Mouse (Mus musculus) cortical plate, adult 2 months (tissue): ENCODE results near the gene Mapk10.
"Not testable (repeated sequence)": the region's sequence is repeated elsewhere in the genome, so short reads cannot be mapped to it uniquely, and the experiment has no call there.

Experiments used
- CTCF ChIP-seq: fragments of 200-500 bp; IDR thresholded peaks from 2 replicates; pipeline ENCODE4 v1.5.1; 2011; ENCODE audit warnings: mild to moderate bottlenecking, control low read depth, low read length; ENCODE audit not compliant: insufficient read depth; ENCODE audit errors: extremely low read depth
- POLR2A ChIP-seq: fragments of 200-500 bp; IDR thresholded peaks from 2 replicates; pipeline ENCODE4 v1.6.1; 2011; ENCODE audit warnings: mild to moderate bottlenecking, low read length, control low read depth; ENCODE audit not compliant: insufficient read depth; ENCODE audit errors: extremely low read depth

- TF ChIP-seq POLR2A, CTCF: not testable (repeated sequence)
These were observed 338.1 kb downstream of the Mapk10 start for GRCm38 (mm10) chr5:102872996-102873395.
